16 mouse cellular contexts compared by ENCODE assay signal in genomic region chr2:118716677-118717076, GRCm38 (mm10). TPM values are rescaled to one million over a fixed set of nuclear protein-coding genes. Genes with fewer than 3 reads are reported as not detected.
DNase-seq lines count a peak whose midpoint lies in the region; ATAC-seq and TF ChIP-seq lines count a peak whose summit lies in the region.
"Had no signal": no experiment of that assay in that cellular context is flagged by ENCODE, and none has a peak within 500 bp of the region (broad histone marks: within the 10 kb centered on the region; RNA-seq: fewer than 3 reads in every experiment).

No protein-coding gene starts in this region.

- H3K27me3 ChIP-seq in heart, embryonic 11.5 days (ENCODE audit: control insufficient read depth, insufficient read depth, low read length), result peaks cover 15% of the 10 kb centered on the region
- H3K27me3 ChIP-seq in forebrain, embryonic 16.5 days (replicated peaks; ENCODE audit: control insufficient read depth, insufficient read depth, low read length), result peaks cover 3% of the 10 kb centered on the region; the same call in 1 of the 2 replicates
- no peaks in the 10 kb centered on the region for H3K27me3 ChIP-seq in kidney, adult 2 months (replicated peaks; ENCODE audit: control insufficient read depth, insufficient read depth, low read length)

- DNase-seq in adrenal gland, adult 2 months, result peak; percentile 7
- no peak for DNase-seq in adrenal gland, postnatal 10 days
- peak; percentile 2 for DNase-seq in ovary, postnatal 36 days (ENCODE audit: low spot score)
- DNase-seq in ovary, postnatal 10 days (ENCODE audit: low spot score), result no peak
- peak; percentile 36 for DNase-seq in heart, postnatal 25 days (ENCODE audit: low spot score)
- DNase-seq in kidney, adult 2 months, result no peak
- DNase-seq: cerebellum, adult 11 months; kidney, postnatal 14 days; lung, adult 2 months had no signal

- peak overlapping the region; percentile 87 for H3K27ac ChIP-seq in heart, embryonic 11.5 days (ENCODE audit: low read depth, low read length)
- H3K27ac ChIP-seq in forebrain, embryonic 16.5 days (ENCODE audit: low read length), result no peak overlapping the region
- H3K27ac ChIP-seq in kidney, adult 2 months (ENCODE audit: insufficient read depth, low read depth, low read length), result no peak overlapping the region
- H3K27ac ChIP-seq: forebrain, embryonic 12.5 days; hindbrain, embryonic 14.5 days; midbrain, embryonic 15.5 days had no signal

- no peaks in the 10 kb centered on the region for H3K9me3 ChIP-seq in heart, embryonic 11.5 days (replicated peaks; ENCODE audit: control insufficient read depth, low read length)
- no peaks in the 10 kb centered on the region for H3K9me3 ChIP-seq in forebrain, embryonic 16.5 days (ENCODE audit: control insufficient read depth, low read length)
- H3K9me3 ChIP-seq: forebrain, embryonic 12.5 days; midbrain, embryonic 15.5 days had no signal

- H3K9ac ChIP-seq in heart, embryonic 11.5 days (ENCODE audit: low read depth, low read length), result no peak overlapping the region
- H3K9ac ChIP-seq in forebrain, embryonic 16.5 days (replicated peaks; ENCODE audit: low read depth, low read length), result no peak overlapping the region
- H3K9ac ChIP-seq: forebrain, embryonic 12.5 days; hindbrain, embryonic 14.5 days; midbrain, embryonic 15.5 days had no signal

- no peak for TF ChIP-seq CTCF in kidney, adult 2 months (conservative IDR thresholded peaks at IDR 0.05; ENCODE audit: insufficient read depth, insufficient read length, low read depth, low read length)

- intact Hi-C loops in heart, postnatal 25 days (cut with DNase I), result no loop called here

- no peak overlapping the region for H3K4me3 ChIP-seq in heart, embryonic 11.5 days (ENCODE audit: low read depth, low read length)
- H3K4me3 ChIP-seq in forebrain, embryonic 16.5 days (replicated peaks; ENCODE audit: low read length), result no peak overlapping the region
- no peak overlapping the region for H3K4me3 ChIP-seq in kidney, adult 2 months (ENCODE audit: insufficient read depth, low read depth, low read length)
- H3K4me3 ChIP-seq: forebrain, embryonic 12.5 days; midbrain, embryonic 15.5 days had no signal

- TF ChIP-seq POLR2A in kidney, adult 2 months (IDR thresholded peaks at IDR 0.05; ENCODE audit: low read depth, low read length), result no peak

- H3K4me2 ChIP-seq in heart, embryonic 11.5 days, result no peak overlapping the region
- no peak overlapping the region for H3K4me2 ChIP-seq in forebrain, embryonic 16.5 days (ENCODE audit: low read length)
- H3K4me2 ChIP-seq: forebrain, embryonic 12.5 days; hindbrain, embryonic 14.5 days; midbrain, embryonic 15.5 days had no signal

- peaks cover 26% of the 10 kb centered on the region for H3K4me1 ChIP-seq in heart, embryonic 11.5 days (ENCODE audit: control insufficient read depth, insufficient read depth, low read length)
- peaks cover 14% of the 10 kb centered on the region for H3K4me1 ChIP-seq in forebrain, embryonic 16.5 days (replicated peaks; ENCODE audit: control insufficient read depth, insufficient read depth, low read length)
- H3K4me1 ChIP-seq in kidney, adult 2 months (ENCODE audit: control insufficient read depth, insufficient read depth, low read length), result no peaks in the 10 kb centered on the region

- ATAC-seq in heart, embryonic 11.5 days (replicated peaks; ENCODE audit: insufficient number of reproducible peaks, low FRiP score, low TSS enrichment), result peak; percentile 67
- no peak for ATAC-seq in forebrain, embryonic 16.5 days
- ATAC-seq: intestine, postnatal 0 days; midbrain, embryonic 15.5 days had no signal

- WGBS in heart, embryonic 11.5 days (ENCODE audit: insufficient replicate concordance), result 44% methylated on average over 5 of the region's 5 CpGs
- 77% methylated on average over 5 of the region's 5 CpGs for WGBS in forebrain, embryonic 16.5 days
- WGBS in kidney, adult 2 months, result 87% methylated on average over 5 of the region's 5 CpGs

- no peaks in the 10 kb centered on the region for H3K36me3 ChIP-seq in heart, embryonic 11.5 days (ENCODE audit: control insufficient read depth, insufficient read depth, low read length)
- H3K36me3 ChIP-seq in forebrain, embryonic 16.5 days (ENCODE audit: control insufficient read depth, insufficient read depth), result no peaks in the 10 kb centered on the region
- H3K36me3 ChIP-seq in kidney, adult 2 months (ENCODE audit: control insufficient read depth, insufficient read depth, low read length), result no peaks in the 10 kb centered on the region
- H3K36me3 ChIP-seq: forebrain, embryonic 12.5 days; midbrain, embryonic 15.5 days had no signal

RNA-seq across cellular contexts. Expression of gene Plcb2, which starts 11.6 kb away (rescaled TPM):
- total RNA-seq in adrenal gland, adult 2 months (2021), result 1 to 10 TPM; 1.6 to 2.4 TPM
- polyA plus RNA-seq in adrenal gland, adult 2 months (2012; rRNA removed), result 0.97 and 1.4 TPM in 2 replicates
- total RNA-seq in adrenal gland, postnatal 10 days (2021), result 1 to 10 TPM; 1.8 to 3.0 TPM
- 0.99 and 1.4 TPM in 2 replicates for polyA plus RNA-seq in heart, embryonic 11.5 days (2014; fragmentation: Nextera tagmentation; extraction: Ambion mirVana)
- total RNA-seq in heart, postnatal 25 days (2021), result 1 to 10 TPM; 1.9 to 2.8 TPM
- polyA plus RNA-seq in forebrain, embryonic 16.5 days (2015; fragmentation: Nextera tagmentation; extraction: Ambion mirVana), result 0.63 and 1.2 TPM in 2 replicates
- polyA plus RNA-seq in kidney, adult 2 months (2012; rRNA removed), result 1.9 and 3.7 TPM in 2 replicates

RNA-seq across cellular contexts. Expression of gene Ankrd63, which starts 12.9 kb away (rescaled TPM):
- total RNA-seq in adrenal gland, adult 2 months (2021), result under 1 TPM; 0.14 to 0.35 TPM
- 0.26 and 0.29 TPM in 2 replicates for polyA plus RNA-seq in adrenal gland, adult 2 months (2012; rRNA removed)
- under 1 TPM; 0.09 to 0.15 TPM for total RNA-seq in adrenal gland, postnatal 10 days (2021)
- polyA plus RNA-seq in heart, embryonic 11.5 days (2014; fragmentation: Nextera tagmentation; extraction: Ambion mirVana), result 0.66 and 0.80 TPM in 2 replicates
- total RNA-seq in heart, postnatal 25 days (2021), result 1 to 10 TPM; 1.8 to 3.0 TPM
- polyA plus RNA-seq in forebrain, embryonic 16.5 days (2015; fragmentation: Nextera tagmentation; extraction: Ambion mirVana), result 0.43 and 0.46 TPM in 2 replicates
- 0.03 and 0.05 TPM in 2 replicates for polyA plus RNA-seq in kidney, adult 2 months (2012; rRNA removed)
- total RNA-seq: liver, adult 2 months had no signal
- polyA plus RNA-seq: hindbrain, embryonic 14.5 days; liver, adult 2 months; midbrain, embryonic 15.5 days had no signal

RNA-seq across cellular contexts. Expression of gene Inafm2, which starts 28.9 kb away (rescaled TPM):
- total RNA-seq in adrenal gland, adult 2 months (2021), result 10 to 100 TPM; 30.0 to 45.0 TPM
- polyA plus RNA-seq in adrenal gland, adult 2 months (2012; rRNA removed), result 22.1 and 31.3 TPM in 2 replicates
- 10 to 100 TPM; 27.3 to 27.9 TPM for total RNA-seq in adrenal gland, postnatal 10 days (2021)
- polyA plus RNA-seq in heart, embryonic 11.5 days (2014; fragmentation: Nextera tagmentation; extraction: Ambion mirVana), result 45.4 and 46.7 TPM in 2 replicates
- total RNA-seq in heart, postnatal 25 days (2021), result 10 to 100 TPM; 26.7 to 32.4 TPM
- polyA plus RNA-seq in forebrain, embryonic 16.5 days (2015; fragmentation: Nextera tagmentation; extraction: Ambion mirVana), result 24.4 and 27.0 TPM in 2 replicates
- 8.1 and 8.7 TPM in 2 replicates for polyA plus RNA-seq in kidney, adult 2 months (2012; rRNA removed)

RNA-seq across cellular contexts. Expression of gene Ccdc9b, which starts 45.8 kb away (rescaled TPM):
- total RNA-seq in adrenal gland, adult 2 months (2021), result 10 to 100 TPM in 1 of 2 experiments, 1 to 10 TPM in 1; 3.3 to 13.9 TPM
- polyA plus RNA-seq in adrenal gland, adult 2 months (2012; rRNA removed), result 4.0 and 5.3 TPM in 2 replicates
- 1 to 10 TPM; 3.2 to 5.5 TPM for total RNA-seq in adrenal gland, postnatal 10 days (2021)
- polyA plus RNA-seq in heart, embryonic 11.5 days (2014; fragmentation: Nextera tagmentation; extraction: Ambion mirVana), result 1.0 and 1.3 TPM in 2 replicates
- 10 to 100 TPM; 23.0 to 24.2 TPM for total RNA-seq in heart, postnatal 25 days (2021)
- 1.3 and 1.6 TPM in 2 replicates for polyA plus RNA-seq in forebrain, embryonic 16.5 days (2015; fragmentation: Nextera tagmentation; extraction: Ambion mirVana)
- polyA plus RNA-seq in kidney, adult 2 months (2012; rRNA removed), result 3.4 and 3.6 TPM in 2 replicates

RNA-seq across cellular contexts. Expression of gene Pak6, which starts 53.6 kb away (rescaled TPM):
- total RNA-seq in adrenal gland, adult 2 months (2021), result 10 to 100 TPM; 12.0 to 22.5 TPM
- 35.3 and 38.7 TPM in 2 replicates for polyA plus RNA-seq in adrenal gland, adult 2 months (2012; rRNA removed)
- total RNA-seq in adrenal gland, postnatal 10 days (2021), result 10 to 100 TPM in 1 of 2 experiments, 1 to 10 TPM in 1; 8.0 to 13.6 TPM
- polyA plus RNA-seq in heart, embryonic 11.5 days (2014; fragmentation: Nextera tagmentation; extraction: Ambion mirVana), result 1.8 and 3.0 TPM in 2 replicates
- 1 to 10 TPM; 6.4 to 9.9 TPM for total RNA-seq in heart, postnatal 25 days (2021)
- 26.0 and 36.4 TPM in 2 replicates for polyA plus RNA-seq in forebrain, embryonic 16.5 days (2015; fragmentation: Nextera tagmentation; extraction: Ambion mirVana)
- polyA plus RNA-seq in kidney, adult 2 months (2012; rRNA removed), result 10.9 and 13.7 TPM in 2 replicates
- total RNA-seq: liver, adult 2 months had no signal

Comparison
In these comparisons a context has a peak if more than half of its experiments do, and no peak if none do; other contexts are left out.
1. DNase-seq: peak in adrenal gland, adult 2 months (single experiment), ovary, postnatal 36 days (single experiment) and heart, postnatal 25 days (single experiment); none in adrenal gland, postnatal 10 days (single experiment), ovary, postnatal 10 days (single experiment) and kidney, adult 2 months (single experiment).